Mouse (Mus musculus): ENCODE results near the gene Slc3a1.

Slc3a1 gene

GRCm38 (mm10) chr17:85038311-85038710, 10.1 kb downstream of the Slc3a1 start:
- no peak for DNase-seq

GRCm38 (mm10) chr17:85038761-85039160, 10.6 kb downstream of the Slc3a1 start:
- no peak for DNase-seq

- DNase-seq: no peak
These were observed 12.7 kb downstream of the Slc3a1 start for GRCm38 (mm10) chr17:85040913-85041312.

- no peak for DNase-seq
These were observed 14.2 kb downstream of the Slc3a1 start for GRCm38 (mm10) chr17:85042419-85042818.

- no peak for DNase-seq
These were observed 15.2 kb downstream of the Slc3a1 start for GRCm38 (mm10) chr17:85043404-85043816.

- DNase-seq: no peak
These were observed 16.3 kb downstream of the Slc3a1 start for GRCm38 (mm10) chr17:85044466-85044865.

GRCm38 (mm10) chr17:85045160-85045559, 17.0 kb downstream of the Slc3a1 start:
- DNase-seq: no peak

GRCm38 (mm10) chr17:85048379-85048778, 20.2 kb downstream of the Slc3a1 start:
- no peak for DNase-seq

GRCm38 (mm10) chr17:85058276-85058675, 30.1 kb downstream of the Slc3a1 start:
- DNase-seq: no peak

- DNase-seq: no peak
These were observed 31.0 kb downstream of the Slc3a1 start for GRCm38 (mm10) chr17:85059136-85059535.

GRCm38 (mm10) chr17:85063560-85063959, 35.4 kb downstream of the Slc3a1 start:
- no peak for DNase-seq

GRCm38 (mm10) chr17:85067331-85067730, 39.2 kb downstream of the Slc3a1 start:
- no peak for DNase-seq

GRCm38 (mm10) chr17:85070658-85071057, 42.5 kb downstream of the Slc3a1 start:
- DNase-seq: no peak

GRCm38 (mm10) chr17:85071088-85071775, 43.1 kb downstream of the Slc3a1 start:
- no peak for DNase-seq

- no peak for DNase-seq
These were observed 44.2 kb downstream of the Slc3a1 start for GRCm38 (mm10) chr17:85072383-85072782.

- DNase-seq: no peak
These were observed 45.0 kb downstream of the Slc3a1 start for GRCm38 (mm10) chr17:85073214-85073613.

- DNase-seq: no peak
These were observed 45.9 kb downstream of the Slc3a1 start for GRCm38 (mm10) chr17:85074083-85074482.

GRCm38 (mm10) chr17:85079276-85079675, 51.1 kb downstream of the Slc3a1 start:
- peak; percentile 39 for DNase-seq

GRCm38 (mm10) chr17:85080781-85081180, 52.6 kb downstream of the Slc3a1 start:
- DNase-seq: no peak

- DNase-seq: no peak
These were observed 57.2 kb downstream of the Slc3a1 start for GRCm38 (mm10) chr17:85085335-85085734.

GRCm38 (mm10) chr17:85086501-85086900, 58.3 kb downstream of the Slc3a1 start:
- no peak for DNase-seq

GRCm38 (mm10) chr17:85087591-85087990, 59.4 kb downstream of the Slc3a1 start:
- peak; percentile 76 for DNase-seq

GRCm38 (mm10) chr17:85088401-85088800, 60.2 kb downstream of the Slc3a1 start:
- DNase-seq: no peak

- DNase-seq: peak; percentile 57
These were observed 60.8 kb downstream of the Slc3a1 start for GRCm38 (mm10) chr17:85089011-85089410.

GRCm38 (mm10) chr17:85089621-85090020, 61.4 kb downstream of the Slc3a1 start:
- no peak for DNase-seq

All from cerebellum, adult 11-12 months (tissue).